Mouse (Mus musculus) testis, adult 2 months (tissue): ENCODE measurements at regions not wholly inside any gene's neighbourhood (a gene's known extent, or its start where the extent isn't known, plus 50 kb on each side); places are given as distances from the start of the nearest gene placed in this dataset.

Experiments
- H3K27ac ChIP-seq: fragments of 200-500 bp; 2 replicates; pipeline ENCODE4 v1.5.1; 2012; ENCODE audit warnings: low read depth, low read length; ENCODE audit not compliant: control insufficient read depth, insufficient read depth
- H3K27me3 ChIP-seq: fragments of 200-500 bp; 2 replicates; pipeline ENCODE4 v1.6.1; 2012; ENCODE audit warnings: mild to moderate bottlenecking, low read length, moderate library complexity; ENCODE audit not compliant: control insufficient read depth, insufficient read depth
- H3K36me3 ChIP-seq: fragments of 200-500 bp; 2 replicates; pipeline ENCODE4 v1.6.1; 2012; ENCODE audit warnings: mild to moderate bottlenecking, low read length; ENCODE audit not compliant: control insufficient read depth, insufficient read depth
- H3K4me1 ChIP-seq: fragments of 200-500 bp; 2 replicates; pipeline ENCODE4 v1.6.1; 2012; ENCODE audit warnings: low read length; ENCODE audit not compliant: control insufficient read depth, insufficient read depth
- H3K4me3 ChIP-seq: fragments of 200-500 bp; 2 replicates; pipeline ENCODE4 v1.5.1; 2012; ENCODE audit warnings: low read depth, mild to moderate bottlenecking, low read length, moderate library complexity, mixed read lengths; ENCODE audit not compliant: control insufficient read depth
- CTCF ChIP-seq: fragments of 200-500 bp; IDR thresholded peaks from 2 replicates; pipeline ENCODE4 v1.5.1; 2012; ENCODE audit warnings: low read depth, mild to moderate bottlenecking, inconsistent platforms, low read length, moderate library complexity; ENCODE audit not compliant: control insufficient read depth, insufficient read depth, insufficient replicate concordance
- POLR2A ChIP-seq: fragments of 200-500 bp; IDR thresholded peaks from 2 replicates; pipeline ENCODE4 v1.6.1; 2012; ENCODE audit warnings: low read depth, mild to moderate bottlenecking, inconsistent platforms, low read length, moderate library complexity; ENCODE audit not compliant: control insufficient read depth

GRCm38 (mm10) chr7:135806139-135806538 is 90.0 kb upstream of the Mki67 start:
- no peaks in the 10 kb centered on the region for H3K36me3 ChIP-seq
- TF ChIP-seq POLR2A: no peak
- no peak for TF ChIP-seq CTCF
- H3K27ac ChIP-seq: no peak overlapping the region

DNA sequence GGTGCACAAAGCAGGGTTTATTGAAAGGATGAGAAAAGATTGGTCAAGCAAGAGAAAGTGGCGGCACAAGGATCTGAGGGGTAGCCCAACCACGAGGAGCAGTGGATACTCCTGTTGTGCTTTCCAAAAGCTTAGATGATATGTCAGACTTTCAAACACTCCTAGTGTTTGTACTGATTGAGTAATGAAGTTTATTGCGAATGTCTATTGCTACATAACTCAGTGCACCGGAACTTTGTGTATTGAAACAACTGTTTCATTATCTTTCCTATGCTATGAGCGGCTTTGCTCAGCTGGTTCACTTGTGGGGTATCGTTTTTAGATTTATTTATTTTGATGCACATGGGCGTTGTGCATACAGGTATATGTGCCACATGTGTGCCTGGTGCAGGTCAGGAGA is 90.5 kb upstream of the Mki67 start:
- Histone ChIP-seq H3K36me3 (no peaks in the 10 kb centered on the region), H3K4me3 (no peak overlapping the region), H3K27ac (no peak overlapping the region), H3K4me1 (no peaks in the 10 kb centered on the region), H3K27me3 (no peaks in the 10 kb centered on the region)
- TF ChIP-seq POLR2A: no peak
- no peak for TF ChIP-seq CTCF

More at GRCm38 (mm10) chr7:135806139-135806538, 90.0 kb upstream of the Mki67 start:
- H3K4me3 ChIP-seq: no peak overlapping the region
- no peaks in the 10 kb centered on the region for H3K27me3 ChIP-seq
- no peaks in the 10 kb centered on the region for H3K4me1 ChIP-seq

DNA sequence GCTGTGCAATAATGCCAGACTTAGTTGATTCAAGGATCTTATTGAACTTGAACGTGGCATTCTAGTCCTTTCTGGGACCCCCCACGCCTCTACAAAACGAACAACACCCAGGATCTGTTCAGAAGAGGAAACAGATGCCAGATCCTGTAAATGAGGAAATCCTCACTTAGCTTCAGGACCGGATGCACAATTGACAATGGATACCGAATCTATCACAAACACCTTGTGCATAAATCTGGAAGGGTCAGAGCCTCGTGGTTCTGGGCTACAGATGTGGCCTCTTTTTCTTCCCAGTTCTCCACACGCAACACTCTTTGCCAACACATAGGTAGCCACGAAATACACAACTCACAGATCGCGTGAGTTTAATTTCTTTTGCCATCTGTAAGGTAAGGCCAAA is 93.0 kb upstream of the Mki67 start:
- H3K27ac ChIP-seq: no peak overlapping the region

DNA sequence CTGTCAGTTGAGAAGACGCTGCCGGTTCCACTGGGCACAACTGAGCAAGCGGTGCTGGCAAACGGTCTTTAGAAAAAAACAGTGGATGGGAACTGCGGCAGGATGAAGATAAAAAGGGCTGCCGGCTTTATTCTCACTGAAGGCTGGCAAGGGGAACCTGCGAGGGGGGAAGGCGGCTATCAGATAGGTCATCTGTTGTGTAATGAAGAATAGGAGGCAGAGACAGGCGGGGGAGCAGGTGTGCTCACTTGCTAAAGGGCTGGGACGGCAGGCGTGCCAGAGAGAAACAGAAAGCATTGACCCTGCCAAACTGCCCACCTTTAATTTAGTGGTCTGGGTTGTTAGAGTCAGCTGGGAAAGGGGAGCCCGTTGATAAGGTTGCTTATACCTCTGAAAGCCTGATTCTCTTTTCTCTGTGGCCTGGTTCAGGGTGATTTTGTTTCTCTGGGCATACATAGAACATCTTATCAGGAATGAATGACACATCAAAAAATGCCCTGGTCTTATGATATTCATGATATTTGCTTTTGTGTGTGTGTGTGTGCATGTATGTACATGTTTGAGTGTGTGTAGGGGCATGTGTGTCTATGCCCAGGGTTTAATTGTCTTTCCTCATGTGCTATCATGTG is 93.7 kb upstream of the Mki67 start:
- no peaks in the 10 kb centered on the region for H3K4me1 ChIP-seq
- no peaks in the 10 kb centered on the region for H3K36me3 ChIP-seq
- TF ChIP-seq POLR2A: no peak
- no peak for TF ChIP-seq CTCF
- no peak overlapping the region for H3K27ac ChIP-seq
- no peak overlapping the region for H3K4me3 ChIP-seq
- no peaks in the 10 kb centered on the region for H3K27me3 ChIP-seq

More for the DNA sequence above, 93.0 kb upstream of the Mki67 start:
- Histone ChIP-seq H3K27me3 (no peaks in the 10 kb centered on the region), H3K36me3 (no peaks in the 10 kb centered on the region), H3K4me1 (no peaks in the 10 kb centered on the region), H3K4me3 (no peak overlapping the region)
- TF ChIP-seq CTCF (no peak), POLR2A (no peak)

DNA sequence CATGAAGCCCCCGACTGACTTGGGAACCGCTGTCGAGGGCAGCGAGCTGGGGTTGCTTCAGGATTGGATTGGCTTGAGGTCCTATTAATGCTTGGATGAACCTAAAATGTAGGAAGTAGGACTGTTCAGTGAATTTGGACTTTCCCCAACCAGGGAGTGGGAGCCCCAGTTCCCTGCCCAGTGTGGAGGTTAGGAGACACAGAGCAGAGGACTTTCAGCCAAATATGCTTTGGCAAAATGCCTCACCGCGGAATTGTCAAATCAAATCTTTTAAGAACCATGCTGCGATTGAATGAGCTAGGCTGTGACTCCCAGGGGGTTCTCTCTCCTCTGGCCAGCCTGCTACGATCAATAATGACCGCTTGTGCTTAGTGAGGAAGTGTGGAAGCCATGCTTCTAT is 94.8 kb upstream of the Mki67 start:
- no peaks in the 10 kb centered on the region for H3K27me3 ChIP-seq

GRCm38 (mm10) chr7:135813616-135814015 is 97.5 kb upstream of the Mki67 start:
- Histone ChIP-seq H3K4me1 (no peaks in the 10 kb centered on the region; the same call in 1 of the 2 replicates), H3K27ac (no peak overlapping the region), H3K4me3 (no peak overlapping the region), H3K27me3 (no peaks in the 10 kb centered on the region), H3K36me3 (no peaks in the 10 kb centered on the region)
- TF ChIP-seq POLR2A (no peak), CTCF (no peak)

More for the DNA sequence above, 94.8 kb upstream of the Mki67 start:
- Histone ChIP-seq H3K4me1 (no peaks in the 10 kb centered on the region), H3K36me3 (no peaks in the 10 kb centered on the region), H3K4me3 (no peak overlapping the region), H3K27ac (no peak overlapping the region)
- TF ChIP-seq POLR2A (no peak), CTCF (no peak)

DNA sequence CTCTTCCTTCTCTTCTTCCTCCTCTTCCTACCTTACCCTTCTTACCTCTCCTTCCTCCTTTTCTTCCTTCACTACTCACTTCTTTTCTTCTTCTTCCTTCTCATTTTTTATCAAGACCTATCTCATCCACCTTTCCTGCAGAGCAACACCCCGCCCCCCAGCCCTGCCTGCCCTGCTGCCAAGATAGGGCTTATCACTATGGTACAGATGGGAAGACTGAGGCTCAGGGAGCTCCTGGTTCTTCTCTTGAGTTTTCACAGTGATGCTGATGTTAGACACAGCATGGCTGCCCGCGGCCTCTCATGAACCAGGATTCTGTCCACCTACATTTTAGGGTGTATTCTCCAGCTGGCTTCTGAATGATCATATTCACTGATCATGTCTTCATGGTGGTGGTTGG is 100.0 kb upstream of the Mki67 start:
- H3K4me1 ChIP-seq: no peaks in the 10 kb centered on the region; the same call in 1 of the 2 replicates
- no peak overlapping the region for H3K4me3 ChIP-seq
- no peak overlapping the region for H3K27ac ChIP-seq
- no peaks in the 10 kb centered on the region for H3K36me3 ChIP-seq
- H3K27me3 ChIP-seq: no peaks in the 10 kb centered on the region
- TF ChIP-seq POLR2A: no peak
- no peak for TF ChIP-seq CTCF

DNA sequence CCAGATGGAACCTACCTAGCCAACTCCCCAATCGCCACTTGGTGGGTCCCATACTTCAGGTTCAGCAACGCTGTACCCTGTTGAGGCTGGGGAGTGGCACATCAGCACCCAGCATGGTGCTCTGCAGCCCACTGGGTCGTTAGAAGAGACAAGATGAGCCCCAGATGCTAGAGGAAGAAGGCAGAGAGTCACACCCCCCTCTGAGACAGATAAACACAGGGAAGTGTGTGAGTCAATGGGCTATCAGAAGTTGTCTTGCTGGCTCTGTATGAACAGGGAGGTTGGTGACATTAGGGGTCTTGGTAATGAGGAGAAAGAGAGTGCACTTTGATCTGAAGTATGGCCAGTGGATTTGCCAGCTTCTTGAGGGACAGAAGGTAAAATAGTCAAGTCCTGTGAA is 101.7 kb upstream of the Mki67 start:
- Histone ChIP-seq H3K27ac (no peak overlapping the region), H3K4me1 (no peaks in the 10 kb centered on the region; the same call in 1 of the 2 replicates), H3K27me3 (no peaks in the 10 kb centered on the region), H3K36me3 (no peaks in the 10 kb centered on the region), H3K4me3 (no peak overlapping the region)
- no peak for TF ChIP-seq CTCF
- no peak for TF ChIP-seq POLR2A
